Mouse (Mus musculus) C2C12 (cell line): ENCODE data around the gene Med11.

Experiments
- CTCF ChIP-seq: IDR thresholded peaks from one replicate; pipeline ENCODE4 v1.5.1; 2011; ENCODE audit not compliant: control insufficient read depth, insufficient read depth, insufficient read length
- MYOD1 ChIP-seq: IDR thresholded peaks from one replicate; pipeline ENCODE4 v1.6.1; 2011; ENCODE audit warnings: low read depth; ENCODE audit not compliant: control insufficient read depth, insufficient read length
- USF1 ChIP-seq: IDR thresholded peaks from one replicate; pipeline ENCODE4 v1.6.1; 2011; ENCODE audit warnings: low read depth, mild to moderate bottlenecking, control low read depth, moderate library complexity

DNA sequence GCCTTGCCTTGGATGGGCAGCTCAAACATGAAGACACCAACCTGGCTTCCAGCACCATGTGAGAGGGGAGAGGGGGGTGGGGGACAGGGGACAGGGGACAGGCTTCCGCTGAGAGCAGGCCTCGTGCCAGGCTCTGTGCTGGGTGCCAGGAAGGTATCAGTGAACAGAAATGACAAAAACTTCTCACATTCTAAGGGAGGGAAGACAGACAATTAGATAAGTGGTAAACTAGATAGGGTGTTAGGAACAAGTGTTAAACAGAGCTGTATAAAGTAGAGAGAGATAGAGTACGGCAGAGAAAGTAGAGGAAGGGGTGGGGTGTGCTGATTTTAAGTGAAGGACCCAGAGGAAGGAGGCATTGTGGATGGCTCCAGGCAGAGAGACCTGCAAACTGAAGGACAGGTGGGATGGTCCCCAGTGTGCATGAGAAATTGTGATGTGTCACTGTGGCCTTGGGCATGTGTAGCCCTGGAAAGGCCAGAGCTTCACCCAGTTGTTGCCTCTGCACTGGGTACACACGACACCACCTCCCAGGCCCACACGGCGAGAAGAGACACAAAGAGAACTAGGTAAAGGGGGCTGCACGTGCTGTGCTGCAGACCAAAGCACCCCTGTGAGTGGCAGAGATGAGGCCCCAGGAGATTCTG is 12.9 kb upstream of the Med11 start:
- TF ChIP-seq CTCF: no peak
- TF ChIP-seq USF1: no peak
- no peak for TF ChIP-seq MYOD1
